Mouse (Mus musculus): ENCODE results near the gene Ptov1.

DNA sequence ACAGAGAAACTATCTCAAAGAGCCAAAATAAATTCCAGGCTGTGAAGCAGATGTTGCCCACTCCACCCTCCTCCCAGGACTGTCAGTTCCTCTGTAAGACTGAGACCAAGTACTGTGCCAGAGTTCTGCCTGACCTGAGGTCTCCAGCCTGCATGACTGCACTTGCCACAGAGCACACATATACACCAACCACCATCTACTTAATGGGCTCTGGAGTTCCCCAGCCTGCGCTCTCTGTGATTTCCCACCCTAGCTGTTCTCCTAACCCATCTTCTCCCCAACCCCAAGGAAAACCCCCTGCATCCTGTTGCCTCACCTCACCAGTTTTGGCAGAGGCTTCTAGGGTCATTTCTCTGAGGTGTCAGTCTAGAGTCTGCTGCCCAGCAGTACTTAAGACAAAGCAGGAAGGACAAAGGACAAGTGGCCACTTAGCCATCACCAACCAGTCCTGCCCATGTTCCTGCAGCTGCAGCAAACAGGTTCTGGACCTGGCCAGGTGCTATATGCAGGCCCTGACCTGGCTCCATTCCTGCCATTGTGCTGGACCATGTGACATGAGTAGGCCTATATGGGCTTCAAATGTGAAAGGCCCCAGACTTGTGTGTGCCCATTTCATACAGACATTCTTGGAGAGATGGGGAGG, 34.1 kb downstream of the Ptov1 start:
- TF ChIP-seq CTCF (IDR thresholded peaks at IDR 0.05), result no peak
- no peak for TF ChIP-seq EP300 (IDR thresholded peaks at IDR 0.05)
